Mouse (Mus musculus) ES-E14 (cell line): Measurements from ENCODE around the gene Thtpa. TPM values are rescaled to one million over a fixed set of nuclear protein-coding genes. Genes with fewer than 3 reads are reported as not detected.

Experiments
- DNase-seq: peaks from one replicate; pipeline ENCODE4 v3.0.0-alpha.2; 2013; ENCODE audit warnings: low read depth, low spot score
- H3K27ac ChIP-seq: 2 replicates; pipeline ENCODE4 v1.5.1; 2012; ENCODE audit warnings: low read depth, mild to moderate bottlenecking, low read length, moderate library complexity, mixed read lengths; ENCODE audit not compliant: poor library complexity, insufficient read depth, severe bottlenecking
- H3K36me3 ChIP-seq: 2 replicates; pipeline ENCODE4 v1.6.1; 2012; ENCODE audit warnings: mild to moderate bottlenecking, low read length, moderate library complexity, mixed read lengths; ENCODE audit not compliant: control insufficient read depth, poor library complexity, insufficient read depth, severe bottlenecking
- H3K4me1 ChIP-seq, 2 experiments: fragments of 150-350 bp in 1 of 2; sonication (generic) in 1 of 2; 2 replicates each; pipeline ENCODE4 v1.6.1; 2012; ENCODE audit warnings: low read length in 2 of 2, mild to moderate bottlenecking in 1 of 2, mixed read lengths in 1 of 2; ENCODE audit not compliant: control insufficient read depth in 2 of 2, insufficient read depth in 2 of 2, poor library complexity in 1 of 2
- H3K4me3 ChIP-seq, 2 experiments: fragments of 150-350 bp in 1 of 2; sonication (generic) in 1 of 2; 2 replicates each; pipeline ENCODE4 v1.5.1; 2012; ENCODE audit warnings: low read length in 2 of 2, low read depth in 1 of 2, mild to moderate bottlenecking in 1 of 2, mixed read lengths in 1 of 2; ENCODE audit not compliant: insufficient read depth in 1 of 2, poor library complexity in 1 of 2, severe bottlenecking in 1 of 2
- H3K9ac ChIP-seq: 2 replicates; pipeline ENCODE4 v1.6.1; 2012; ENCODE audit warnings: low read depth, mild to moderate bottlenecking, low read length, mixed read lengths; ENCODE audit not compliant: poor library complexity, insufficient read depth, severe bottlenecking
- H3K9me3 ChIP-seq: fragments of 150-350 bp; sonication (generic); 2 replicates; pipeline ENCODE4 v1.6.1; 2012; ENCODE audit warnings: low read depth, mild to moderate bottlenecking, low read length; ENCODE audit not compliant: control insufficient read depth, insufficient read depth
- CHD2 ChIP-seq: IDR thresholded peaks from 2 replicates; pipeline ENCODE4 v1.6.1; 2014; ENCODE audit warnings: mild to moderate bottlenecking, low read depth, low read length, inconsistent platforms
- HCFC1 ChIP-seq: IDR thresholded peaks from 2 replicates; pipeline ENCODE4 v1.6.1; 2012; ENCODE audit warnings: low read length, inconsistent platforms, borderline replicate concordance; ENCODE audit not compliant: insufficient read depth
- MAFK ChIP-seq: IDR thresholded peaks from 2 replicates; pipeline ENCODE4 v1.6.1; 2014; ENCODE audit warnings: mild to moderate bottlenecking, low read depth, low read length, inconsistent platforms; ENCODE audit not compliant: insufficient read depth
- ZC3H11A ChIP-seq: IDR thresholded peaks from 2 replicates; pipeline ENCODE4 v1.6.1; 2012; ENCODE audit warnings: low read depth, mild to moderate bottlenecking, inconsistent platforms, low read length, borderline replicate concordance
- ZNF384 ChIP-seq: IDR thresholded peaks from 2 replicates; pipeline ENCODE4 v1.6.1; 2012; ENCODE audit warnings: low read depth, low read length, inconsistent platforms
- in situ Hi-C, 2 experiments: fragments of 600-800 bp; cut with MboI; formaldehyde crosslinking; loops; one replicate each; pipeline ENCODE4 v1.15.1; 2025; ENCODE audit warnings: low sequenced_read_pairs in 2 of 2, inconsistent platforms in 1 of 2; ENCODE audit not compliant: unreplicated experiment in 2 of 2
- total RNA-seq: library from RNA; depleted of rRNA; stranded (reverse); fragments of 300-350 nt; gene quantifications from 2 replicates; pipeline ENCODE4 v1.2.3, GENCODE M21; 2012

Gene Thtpa
- total RNA-seq, 1 experiment, result 7.9 TPM

DNA sequence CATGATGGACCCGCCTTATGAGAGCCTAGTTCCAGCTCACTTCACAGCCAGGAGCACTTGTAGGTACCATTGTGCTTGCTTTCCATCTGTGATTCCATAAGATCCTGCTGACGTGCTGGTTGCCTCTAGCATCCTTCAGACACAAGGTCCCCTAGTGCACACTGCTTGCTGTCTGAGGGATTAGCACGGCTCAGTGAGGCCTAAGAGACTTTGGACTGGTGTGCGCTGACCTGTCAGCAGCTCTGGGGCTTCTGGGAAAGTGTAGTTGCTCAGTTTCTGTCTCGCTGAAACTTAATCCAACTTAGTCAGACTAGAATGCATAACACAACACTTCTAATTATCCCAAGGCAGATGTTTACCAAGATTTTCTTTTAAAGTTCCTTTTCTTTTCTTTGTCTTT is 34.7 kb upstream of the Thtpa start:
- Histone ChIP-seq H3K9me3 (no peaks in the 10 kb centered on the region), H3K36me3 (peaks cover 6% of the 10 kb centered on the region), H3K4me3 (no peak overlapping the region), H3K9ac (no peak overlapping the region), H3K27ac (no peak overlapping the region), H3K4me1 (peaks cover 7 to 24% of the 10 kb centered on the region in 2 experiments; a peak in 3 of 4 replicates)
- TF ChIP-seq HCFC1 (no peak), MAFK (no peak), CHD2 (no peak)
- in situ Hi-C loops, result no loop called here
- DNase-seq, result no peak

DNA sequence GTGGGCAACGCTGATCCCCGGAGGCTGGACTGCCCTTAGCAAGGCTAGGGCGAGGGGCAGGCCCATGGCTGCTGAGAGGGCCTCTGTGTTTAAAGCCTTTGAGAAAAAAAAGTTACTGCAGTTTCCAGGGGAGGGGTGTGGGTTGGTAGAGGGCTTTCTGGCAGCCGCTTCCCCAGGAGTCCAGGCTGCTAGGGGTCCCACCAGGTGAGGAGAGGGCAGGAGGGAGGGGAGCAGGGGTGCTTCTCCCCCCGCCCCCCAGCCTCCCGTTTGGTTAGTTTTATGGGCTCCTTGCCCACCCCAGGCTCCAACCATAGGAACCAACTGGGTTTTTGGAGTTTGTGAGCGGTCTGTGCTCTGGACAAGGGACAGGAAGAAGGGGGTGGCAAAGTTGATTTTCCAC is 32.7 kb upstream of the Thtpa start:
- in situ Hi-C loops, result no loop called here
- Histone ChIP-seq H3K9ac (peak overlapping the region; percentile 13; the same call in 1 of the 2 replicates), H3K4me1 (peaks cover 7 to 32% of the 10 kb centered on the region in 2 experiments; a peak in 3 of 4 replicates), H3K9me3 (no peaks in the 10 kb centered on the region), H3K36me3 (peaks cover 22% of the 10 kb centered on the region), H3K27ac (no peak overlapping the region), H3K4me3 (no peak overlapping the region)
- no peak for TF ChIP-seq HCFC1
- no peak for TF ChIP-seq CHD2
- TF ChIP-seq ZC3H11A, result no peak
- no peak for TF ChIP-seq ZNF384
- no peak for TF ChIP-seq MAFK
- no peak for DNase-seq

DNA sequence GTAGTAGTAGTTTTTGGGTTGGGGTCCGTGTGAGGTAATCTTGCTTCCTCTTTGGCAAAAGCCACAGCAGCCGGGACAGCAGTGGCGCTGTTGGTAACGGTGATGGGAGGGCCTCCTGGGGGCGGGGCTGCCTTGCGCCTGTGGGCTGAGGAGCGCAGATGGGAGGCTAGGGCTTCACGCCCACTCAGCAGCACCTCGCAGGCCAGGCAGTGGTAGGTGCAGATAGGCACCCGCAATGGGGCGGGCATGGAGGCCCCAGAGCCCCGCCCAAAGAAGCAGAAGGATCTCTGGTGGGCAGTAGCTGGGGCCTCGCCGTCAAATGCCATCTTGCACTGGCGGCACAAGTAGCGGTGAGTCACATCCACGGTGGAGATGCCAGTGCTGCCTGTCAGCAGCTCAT is 32.0 kb upstream of the Thtpa start:
- peaks cover 27% of the 10 kb centered on the region for H3K36me3 ChIP-seq
- H3K4me1 ChIP-seq, result peaks cover 7 to 32% of the 10 kb centered on the region in 2 experiments; a peak in 3 of 4 replicates
- TF ChIP-seq CHD2 (no peak), MAFK (no peak), ZC3H11A (no peak), HCFC1 (no peak), ZNF384 (no peak)
- peak overlapping the region; percentile 21 to 27; a peak in 2 of 4 replicates for H3K4me3 ChIP-seq
- no peaks in the 10 kb centered on the region for H3K9me3 ChIP-seq
- DNase-seq, result no peak
- no peak overlapping the region for H3K9ac ChIP-seq
- in situ Hi-C loops, result no loop called here
- no peak overlapping the region for H3K27ac ChIP-seq

DNA sequence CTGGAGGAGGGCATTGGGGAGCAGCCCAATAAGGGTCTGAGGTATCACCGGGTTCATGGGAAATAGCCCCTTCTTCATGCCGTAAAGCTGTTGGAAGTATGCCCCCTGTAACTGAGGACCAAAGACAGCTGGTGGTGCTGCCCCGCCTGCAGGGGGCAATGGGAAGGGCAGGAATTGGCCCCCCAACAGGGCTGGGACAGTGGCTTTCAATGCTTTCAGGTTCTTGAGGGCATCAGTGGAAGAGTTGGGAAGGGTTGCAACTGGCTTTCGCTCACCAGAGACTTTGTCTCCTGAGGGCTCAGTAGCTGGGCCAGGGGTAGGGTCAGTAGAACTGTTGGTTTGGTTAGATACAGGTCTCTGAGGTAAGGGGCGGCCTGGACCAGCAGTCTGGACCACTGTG is 31.5 kb upstream of the Thtpa start:
- Histone ChIP-seq H3K4me1 (peaks cover 7 to 32% of the 10 kb centered on the region in 2 experiments; a peak in 3 of 4 replicates), H3K36me3 (peaks cover 31% of the 10 kb centered on the region), H3K9me3 (no peaks in the 10 kb centered on the region), H3K9ac (no peak overlapping the region), H3K27ac (no peak overlapping the region), H3K4me3 (peak overlapping the region in 1 of 2 experiments; percentile 21; a peak in 1 of 4 replicates)
- in situ Hi-C loops, result no loop called here
- no peak for TF ChIP-seq CHD2
- no peak for TF ChIP-seq ZNF384
- TF ChIP-seq HCFC1, result no peak
- TF ChIP-seq MAFK, result no peak
- TF ChIP-seq ZC3H11A, result no peak
- DNase-seq, result no peak
